Mouse (Mus musculus) heart, adult 10 weeks (tissue): Measurements from ENCODE around the gene Itgb1bp1. TPM values are rescaled to one million over a fixed set of nuclear protein-coding genes. Genes with fewer than 3 reads are reported as not detected.

Source experiments
- polyA plus RNA-seq: library from polyadenylated mRNA; stranded (reverse); fragments of 350-450 nt; fragmentation: Illumina TruSeq; extraction: RNeasy Lipid Tissue Mini Kit (QIAGEN cat#74804); gene quantifications from one replicate; pipeline ENCODE4 v1.2.3, GENCODE M21; 2014; ENCODE audit warnings: low read depth, low replicate concordance

Itgb1bp1 gene
- 46.0 TPM for polyA plus RNA-seq

GRCm38 (mm10) chr12:21286243-21286622 is at the start of gene Itgb1bp1:
TSS of gene Itgb1bp1 (minus strand) at chr12:21286284.

GRCm38 (mm10) chr12:21315923-21316868 is 30.1 kb upstream of the Itgb1bp1 start, which contains the start of gene Iah1:
TSS of gene Iah1 (plus strand) at chr12:21316389.

GRCm38 (mm10) chr12:21284761-21285441 is 1.2 kb downstream of the Itgb1bp1 start, which contains the start of gene Cpsf3:
TSS of gene Cpsf3 (plus strand) at chr12:21285391.

Other genes starting within 250 kb of the Itgb1bp1 start
- 30.6 TPM for gene Cpsf3, start 893 bp downstream of the Itgb1bp1 start, polyA plus RNA-seq
- 22.4 TPM for gene Iah1, start 30.1 kb upstream of the Itgb1bp1 start, polyA plus RNA-seq
- gene Adam17, start 87.3 kb upstream of the Itgb1bp1 start, polyA plus RNA-seq = 24.7 TPM
- 62.1 TPM for gene Ywhaq, start 131.4 kb upstream of the Itgb1bp1 start, polyA plus RNA-seq